Mouse (Mus musculus): Measurements from ENCODE around the gene Pla2g12b. TPM values are rescaled to one million over a fixed set of nuclear protein-coding genes. Genes with fewer than 3 reads are reported as not detected.

The Pla2g12b gene
- 0.33 and 0.38 TPM in 2 replicates for polyA plus RNA-seq (2015; fragmentation: Nextera tagmentation; extraction: Ambion mirVana)

DNA sequence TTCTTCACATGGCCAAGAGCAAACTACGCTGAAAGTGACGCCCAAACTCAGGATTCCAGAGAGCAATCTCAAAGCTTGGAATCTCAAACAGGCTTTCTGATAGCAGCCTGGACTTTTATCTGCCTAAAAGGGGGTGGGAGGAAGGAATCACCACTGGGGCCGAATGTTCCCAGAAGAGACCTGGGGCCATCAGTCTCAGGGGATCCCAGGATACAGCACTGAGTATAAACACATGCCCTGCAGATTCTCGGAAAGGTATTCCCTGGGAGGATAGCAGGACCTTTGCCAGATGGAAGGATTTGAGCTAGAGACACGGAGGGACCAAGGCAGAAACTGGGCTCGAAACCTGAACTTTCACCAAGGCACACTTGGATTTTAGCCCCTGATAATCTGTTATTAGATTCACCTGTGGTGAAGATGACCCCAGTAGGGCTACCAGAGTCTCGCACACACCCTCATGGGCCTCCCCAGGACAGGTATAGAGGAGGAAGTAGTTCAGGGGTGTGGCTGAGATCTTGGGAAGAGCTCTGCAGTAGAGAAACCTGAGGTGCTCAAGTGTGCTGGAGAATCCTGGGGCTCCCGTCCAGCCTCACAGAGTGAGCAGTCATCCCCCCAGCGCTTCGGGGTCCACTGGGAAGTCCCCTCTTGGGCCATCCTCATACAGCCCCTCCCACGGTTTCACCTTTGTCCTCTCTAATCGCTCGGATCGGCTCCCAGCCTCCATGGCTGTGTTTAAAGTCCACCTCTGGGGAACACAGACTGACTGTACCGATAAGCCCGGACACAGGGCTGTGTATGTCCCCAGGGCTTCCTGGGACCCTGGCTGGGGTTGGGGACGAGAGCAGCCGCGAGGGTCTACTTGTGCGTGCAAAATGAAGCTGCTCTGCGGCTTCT, at the start of gene Pla2g12b:
Gene Pla2g12b, plus strand, starts transcription at position 762 of the 894 bp plus-strand sequence.
- Histone ChIP-seq H3K9ac (ENCODE audit: low read depth, low read length) (no peak within 1 kb of the TSS), H3K36me3 (ENCODE audit: insufficient read depth, low read length) (no peaks in the 10 kb centered on the region), H3K4me3 (replicated peaks; ENCODE audit: low read depth, low read length) (no peak within 1 kb of the TSS), H3K27ac (no peak within 1 kb of the TSS), H3K4me2 (ENCODE audit: low read length) (no peak within 1 kb of the TSS), H3K4me1 (replicated peaks; ENCODE audit: insufficient read depth, low read length) (peaks cover 3% of the 10 kb centered on the region; the same call in 1 of the 2 replicates), H3K27me3 (ENCODE audit: insufficient read depth, low read length) (no peaks in the 10 kb centered on the region), H3K9me3 (replicated peaks; ENCODE audit: low read length) (no peaks in the 10 kb centered on the region)
- ATAC-seq (replicated peaks; ENCODE audit: low FRiP score, low read depth) (no peak), DNase-seq (ENCODE audit: low spot score) (no peak)
- TF ChIP-seq CTCF (IDR thresholded peaks at IDR 0.05; ENCODE audit: low read depth), result no peak
- WGBS, result 62% methylated on average over 21 of the region's 21 CpGs

DNA sequence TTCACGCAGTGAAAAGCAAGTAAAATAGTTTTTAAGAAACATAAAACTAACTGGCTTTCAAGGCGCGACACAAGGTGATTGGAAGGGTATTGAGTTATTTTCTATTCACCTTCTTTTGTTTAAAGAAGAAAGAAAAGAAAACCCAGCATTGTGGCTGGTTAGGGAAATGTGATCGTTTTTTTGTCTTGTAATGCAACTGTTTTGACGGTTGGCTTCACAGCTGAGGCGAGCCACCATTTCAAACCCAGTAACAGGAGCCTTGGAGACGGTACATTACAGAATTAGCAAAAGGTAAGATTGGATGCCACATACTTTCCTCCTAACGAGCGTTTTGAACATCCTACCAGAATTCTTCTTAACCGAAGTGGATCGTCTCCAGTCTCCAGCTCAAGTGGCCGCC, 49.3 kb upstream of the Pla2g12b start:
- H3K9me3 ChIP-seq (replicated peaks; ENCODE audit: low read length), result no peaks in the 10 kb centered on the region
- peaks cover 33% of the 10 kb centered on the region for H3K36me3 ChIP-seq (ENCODE audit: insufficient read depth, low read length)
- no peak overlapping the region for H3K4me3 ChIP-seq (replicated peaks; ENCODE audit: low read depth, low read length)
- H3K9ac ChIP-seq (ENCODE audit: low read depth, low read length), result no peak overlapping the region
- DNase-seq (ENCODE audit: low spot score) (no peak), ATAC-seq (replicated peaks; ENCODE audit: low FRiP score, low read depth) (no peak)
- 77% methylated on average over 12 of the region's 12 CpGs for WGBS
- H3K27me3 ChIP-seq (ENCODE audit: insufficient read depth, low read length), result no peaks in the 10 kb centered on the region
- no peak for TF ChIP-seq CTCF (IDR thresholded peaks at IDR 0.05; ENCODE audit: low read depth)
- H3K27ac ChIP-seq, result no peak overlapping the region
- no peak overlapping the region for H3K4me2 ChIP-seq (ENCODE audit: low read length)
- no peaks in the 10 kb centered on the region for H3K4me1 ChIP-seq (replicated peaks; ENCODE audit: insufficient read depth, low read length)

DNA sequence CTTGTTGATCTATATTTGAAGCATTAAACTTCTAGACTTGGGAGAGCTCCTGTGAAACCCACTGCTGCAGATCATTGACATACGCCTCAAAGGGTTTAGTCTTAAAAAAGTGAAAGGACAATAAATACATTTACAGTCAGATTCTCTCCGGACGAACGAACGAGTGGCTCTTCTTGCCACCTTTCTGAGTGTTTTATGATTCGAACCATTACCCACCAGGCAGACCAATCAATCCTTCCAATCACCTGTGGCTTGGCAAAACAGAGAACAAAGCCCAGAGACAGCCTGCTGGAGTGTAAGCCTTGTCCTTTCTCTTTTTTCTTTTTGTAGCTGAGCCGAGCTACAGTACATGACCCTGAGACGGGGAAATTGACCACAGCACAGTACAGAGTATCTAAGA, 48.4 kb upstream of the Pla2g12b start:
- Histone ChIP-seq H3K27me3 (ENCODE audit: insufficient read depth, low read length) (no peaks in the 10 kb centered on the region), H3K4me2 (ENCODE audit: low read length) (no peak overlapping the region), H3K9ac (ENCODE audit: low read depth, low read length) (no peak overlapping the region), H3K9me3 (replicated peaks; ENCODE audit: low read length) (no peaks in the 10 kb centered on the region), H3K36me3 (ENCODE audit: insufficient read depth, low read length) (peaks cover 30% of the 10 kb centered on the region), H3K4me1 (replicated peaks; ENCODE audit: insufficient read depth, low read length) (no peaks in the 10 kb centered on the region), H3K4me3 (replicated peaks; ENCODE audit: low read depth, low read length) (no peak overlapping the region), H3K27ac (no peak overlapping the region)
- ATAC-seq (replicated peaks; ENCODE audit: low FRiP score, low read depth) (no peak), DNase-seq (ENCODE audit: low spot score) (no peak)
- no peak for TF ChIP-seq CTCF (IDR thresholded peaks at IDR 0.05; ENCODE audit: low read depth)
- 54% methylated on average over 8 of the region's 8 CpGs for WGBS

DNA sequence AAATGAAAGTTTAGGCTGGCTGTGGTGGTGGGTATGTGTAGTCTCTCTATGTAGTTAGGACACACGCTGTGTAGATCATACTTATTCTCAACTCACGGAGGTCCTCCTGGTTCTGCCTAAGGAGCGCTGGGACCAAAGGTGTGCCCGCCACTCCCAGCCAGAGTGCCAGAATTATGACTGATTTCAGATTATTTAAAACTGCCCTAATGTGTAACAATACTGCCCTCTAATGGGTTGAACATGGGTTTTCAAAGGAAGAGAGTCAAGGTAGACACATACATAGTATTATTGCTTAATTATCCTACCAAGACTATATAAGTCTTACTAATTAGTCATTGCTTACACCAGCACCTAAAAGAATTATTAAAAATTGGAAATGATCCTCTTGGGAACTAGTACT, 44.7 kb upstream of the Pla2g12b start:
- Histone ChIP-seq H3K9me3 (replicated peaks; ENCODE audit: low read length) (no peaks in the 10 kb centered on the region), H3K4me1 (replicated peaks; ENCODE audit: insufficient read depth, low read length) (no peaks in the 10 kb centered on the region), H3K27me3 (ENCODE audit: insufficient read depth, low read length) (no peaks in the 10 kb centered on the region), H3K36me3 (ENCODE audit: insufficient read depth, low read length) (peaks cover 38% of the 10 kb centered on the region), H3K9ac (ENCODE audit: low read depth, low read length) (no peak overlapping the region), H3K27ac (no peak overlapping the region), H3K4me3 (replicated peaks; ENCODE audit: low read depth, low read length) (no peak overlapping the region), H3K4me2 (ENCODE audit: low read length) (no peak overlapping the region)
- peak; percentile 20 for DNase-seq (ENCODE audit: low spot score)
- 96% methylated on average over 4 of the region's 4 CpGs for WGBS
- peak; percentile 65 for TF ChIP-seq CTCF (IDR thresholded peaks at IDR 0.05; ENCODE audit: low read depth)
- no peak for ATAC-seq (replicated peaks; ENCODE audit: low FRiP score, low read depth)

DNA sequence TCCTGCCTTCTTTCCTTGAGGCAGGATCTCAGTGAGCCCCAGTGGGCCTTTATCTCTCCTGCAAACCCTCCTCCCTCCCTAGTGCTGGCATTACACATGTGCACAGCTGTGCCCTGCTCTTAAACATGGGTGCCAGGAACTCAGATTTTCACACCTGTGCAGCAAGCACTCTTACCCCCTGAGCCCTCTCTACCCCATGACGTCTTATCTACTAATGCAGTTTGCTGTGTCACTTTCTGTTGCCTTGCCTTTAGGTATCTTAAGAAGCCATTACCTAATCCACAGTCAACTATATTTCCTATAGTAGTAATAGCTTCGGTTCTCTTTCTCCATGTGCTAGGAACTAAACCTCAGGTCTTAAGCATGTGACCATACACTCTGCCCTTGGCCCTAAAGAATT, 40.3 kb upstream of the Pla2g12b start:
- Histone ChIP-seq H3K9ac (ENCODE audit: low read depth, low read length) (no peak overlapping the region), H3K27me3 (ENCODE audit: insufficient read depth, low read length) (no peaks in the 10 kb centered on the region), H3K36me3 (ENCODE audit: insufficient read depth, low read length) (peaks cover 69% of the 10 kb centered on the region), H3K27ac (no peak overlapping the region), H3K4me1 (replicated peaks; ENCODE audit: insufficient read depth, low read length) (no peaks in the 10 kb centered on the region), H3K4me2 (ENCODE audit: low read length) (no peak overlapping the region), H3K9me3 (replicated peaks; ENCODE audit: low read length) (no peaks in the 10 kb centered on the region), H3K4me3 (replicated peaks; ENCODE audit: low read depth, low read length) (no peak overlapping the region)
- DNase-seq (ENCODE audit: low spot score), result no peak
- ATAC-seq (replicated peaks; ENCODE audit: low FRiP score, low read depth), result no peak
- TF ChIP-seq CTCF (IDR thresholded peaks at IDR 0.05; ENCODE audit: low read depth), result no peak
- WGBS, result 84% methylated on average over 2 of the region's 2 CpGs

DNA sequence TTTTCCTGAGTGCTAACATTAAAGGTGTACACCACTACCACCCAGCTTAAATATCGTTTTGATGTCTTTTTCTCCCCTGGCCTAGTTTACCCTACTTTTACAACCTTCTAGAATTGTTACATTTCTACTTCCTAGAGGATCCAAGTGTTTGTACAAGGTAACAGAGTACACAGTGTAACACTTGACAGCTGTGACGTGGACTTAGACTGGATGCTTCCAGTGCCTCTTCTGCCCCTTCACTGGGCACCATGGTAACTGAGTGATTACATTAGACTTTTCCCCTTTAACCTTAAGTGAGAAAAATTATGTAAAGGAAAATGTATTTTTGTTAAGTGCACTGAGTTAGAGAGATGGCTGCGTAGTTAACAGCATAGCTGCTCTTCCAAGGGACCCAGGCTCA, 38.9 kb upstream of the Pla2g12b start:
- H3K36me3 ChIP-seq (ENCODE audit: insufficient read depth, low read length), result peaks cover 80% of the 10 kb centered on the region

More for the DNA sequence above, 38.9 kb upstream of the Pla2g12b start:
- Histone ChIP-seq H3K9ac (ENCODE audit: low read depth, low read length) (no peak overlapping the region), H3K4me1 (replicated peaks; ENCODE audit: insufficient read depth, low read length) (no peaks in the 10 kb centered on the region), H3K4me3 (replicated peaks; ENCODE audit: low read depth, low read length) (no peak overlapping the region), H3K9me3 (replicated peaks; ENCODE audit: low read length) (no peaks in the 10 kb centered on the region), H3K27me3 (ENCODE audit: insufficient read depth, low read length) (no peaks in the 10 kb centered on the region), H3K27ac (no peak overlapping the region), H3K4me2 (ENCODE audit: low read length) (no peak overlapping the region)
- ATAC-seq (replicated peaks; ENCODE audit: low FRiP score, low read depth) (no peak), DNase-seq (ENCODE audit: low spot score) (no peak)
- 89% methylated on average over 3 of the region's 3 CpGs for WGBS
- no peak for TF ChIP-seq CTCF (IDR thresholded peaks at IDR 0.05; ENCODE audit: low read depth)
